In the genomic region with DNA sequence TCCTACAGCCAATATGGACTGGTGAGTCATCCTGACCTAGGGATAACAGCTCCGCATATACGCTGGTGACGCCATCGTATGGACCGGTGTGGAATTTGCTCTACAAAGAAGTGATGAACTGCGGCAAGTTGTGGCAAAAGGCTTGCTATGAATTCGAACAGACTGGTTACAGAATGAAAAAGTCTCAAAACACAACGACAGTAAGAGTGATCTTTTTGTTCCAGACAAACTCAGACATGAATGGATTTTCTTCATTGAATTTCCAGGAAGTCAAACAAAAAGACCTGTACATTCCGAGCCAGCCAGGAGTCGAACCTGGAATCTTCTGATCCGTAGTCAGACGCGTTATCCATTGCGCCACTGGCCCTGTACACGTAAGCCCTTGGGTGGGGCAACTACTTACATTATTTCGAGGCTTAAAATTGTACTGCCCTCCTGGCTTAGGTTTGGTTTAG, we compare ENCODE assay signal across 1 mouse cellular context.
TF ChIP-seq lines count a peak whose summit lies in the region.

No protein-coding gene starts in this region.

TF ChIP-seq in CH12.LX, 34 proteins besides CTCF, POLR2A, EP300 and RAD21:
- TF ChIP-seq ZC3H11A (IDR thresholded peaks at IDR 0.05; ENCODE audit: low read depth, low read length) (no peak), NRF1 (IDR thresholded peaks at IDR 0.05; ENCODE audit: low read depth, low read length) (peak; percentile 62), RCOR1 (conservative IDR thresholded peaks at IDR 0.05; ENCODE audit: low read depth, low read length) (no peak), KAT2A (IDR thresholded peaks at IDR 0.05; ENCODE audit: insufficient replicate concordance, low read length) (peak; percentile 69; the same call in 1 of the 2 replicates), MEF2A (IDR thresholded peaks at IDR 0.05; ENCODE audit: borderline replicate concordance, low read depth, low read length) (0 out of 2 replicates have a peak, but pooled peaks have one; percentile 2), UBTF (IDR thresholded peaks at IDR 0.05; ENCODE audit: low read depth, low read length) (no peak), ELF1 (IDR thresholded peaks at IDR 0.05; ENCODE audit: low read depth, low read length) (peak; percentile 97), TCF12 (IDR thresholded peaks at IDR 0.05; ENCODE audit: low read depth, low read length) (no peak), E2F4 (IDR thresholded peaks at IDR 0.05; ENCODE audit: insufficient replicate concordance, low read depth, low read length) (0 out of 2 replicates have a peak, but pooled peaks have one; percentile 65), MAFK (IDR thresholded peaks at IDR 0.05; ENCODE audit: insufficient replicate concordance, low read length) (peak; percentile 97), MYC (IDR thresholded peaks at IDR 0.05; ENCODE audit: low read depth, low read length) (no peak), TBP (conservative IDR thresholded peaks at IDR 0.05; ENCODE audit: low read depth, low read length) (peak; percentile 99)
